Mouse (Mus musculus): ENCODE data around the gene Spaca5. TPM values are rescaled to one million over a fixed set of nuclear protein-coding genes. Genes with fewer than 3 reads are reported as not detected.

Spaca5 gene
- not detected in 2 replicates for polyA plus RNA-seq (2012; rRNA removed)

- DNase-seq (ENCODE audit: extremely low spot score in 1 of 2, low spot score in 1 of 2) = no peak
Observed at GRCm38 (mm10) chrX:21068106-21068505, at the start of gene Spaca5. Gene Spaca5 (plus strand): TSS chrX:21068406.

- DNase-seq (ENCODE audit: extremely low spot score in 1 of 2, low spot score in 1 of 2) = no peak
Observed at GRCm38 (mm10) chrX:21061460-21061859, 6.7 kb upstream of the Spaca5 start.

- DNase-seq (ENCODE audit: extremely low spot score in 1 of 2, low spot score in 1 of 2) = peak; percentile 56 to 88
Observed at GRCm38 (mm10) chrX:21061866-21062543, 6.2 kb upstream of the Spaca5 start, which contains the start of gene Zfp182. Gene Zfp182 (minus strand): TSS chrX:21062316.

- no peak for DNase-seq (ENCODE audit: extremely low spot score in 1 of 2, low spot score in 1 of 2)
Observed at GRCm38 (mm10) chrX:21062544-21062890, 5.7 kb upstream of the Spaca5 start.

- DNase-seq (ENCODE audit: extremely low spot score in 1 of 2, low spot score in 1 of 2) = no peak
Observed at GRCm38 (mm10) chrX:21088645-21088982, 20.4 kb downstream of the Spaca5 start.

- peak; percentile 45 to 79 for DNase-seq (ENCODE audit: extremely low spot score in 1 of 2, low spot score in 1 of 2)
Observed at GRCm38 (mm10) chrX:21088983-21089866, 21.0 kb downstream of the Spaca5 start, which contains the start of gene Zfp300. Gene Zfp300 (minus strand): TSS chrX:21089527.

GRCm38 (mm10) chrX:21089867-21090239 lies 21.6 kb downstream of the Spaca5 start:
- no peak for DNase-seq (ENCODE audit: extremely low spot score in 1 of 2, low spot score in 1 of 2)

- no peak for DNase-seq (ENCODE audit: extremely low spot score in 1 of 2, low spot score in 1 of 2)
Observed at GRCm38 (mm10) chrX:21115520-21115919, 47.3 kb downstream of the Spaca5 start, which contains the start of gene Ssxa1. Gene Ssxa1 (plus strand): TSS chrX:21115820.

Other genes with a start within 250 kb of the Spaca5 start
- gene Timp1, start 198.2 kb upstream of the Spaca5 start, polyA plus RNA-seq (2012; rRNA removed) = 1.5 and 1.6 TPM in 2 replicates
- 273 and 320 TPM in 2 replicates for gene Syn1, start 147.4 kb upstream of the Spaca5 start, polyA plus RNA-seq (2012; rRNA removed)
- 19.2 and 21.8 TPM in 2 replicates for gene Cfp, start 136.9 kb upstream of the Spaca5 start, polyA plus RNA-seq (2012; rRNA removed)
- gene Elk1, start 117.8 kb upstream of the Spaca5 start, polyA plus RNA-seq (2012; rRNA removed) = 36.0 and 39.1 TPM in 2 replicates
- gene Uxt, start 106.4 kb upstream of the Spaca5 start, polyA plus RNA-seq (2012; rRNA removed) = 15.0 and 17.7 TPM in 2 replicates
- 9.6 and 10.2 TPM in 2 replicates for gene Zfp182, start 6.1 kb upstream of the Spaca5 start, polyA plus RNA-seq (2012; rRNA removed)
- gene Zfp300, start 21.1 kb downstream of the Spaca5 start, polyA plus RNA-seq (2012; rRNA removed) = 1.6 and 1.8 TPM in 2 replicates
- gene Ssxa1, start 47.4 kb downstream of the Spaca5 start, polyA plus RNA-seq (2012; rRNA removed) = not detected in 2 replicates
- not detected in 2 replicates for gene Gm21876, start 107.2 kb downstream of the Spaca5 start, polyA plus RNA-seq (2012; rRNA removed)

All from frontal cortex, adult 2 months (tissue).